Mouse (Mus musculus) liver, adult 2 months (tissue): Measurements from ENCODE around the gene Fgf5. TPM values are rescaled to one million over a fixed set of nuclear protein-coding genes. Genes with fewer than 3 reads are reported as not detected.

Experiments
- DNase-seq: peaks from one replicate; pipeline ENCODE4 v3.0.0-alpha.2; 2011; ENCODE audit warnings: low read depth, low spot score; ENCODE audit errors: extremely low read depth
- H3K27ac ChIP-seq: fragments of 200-500 bp; replicated peaks from 2 replicates; pipeline ENCODE4 v1.5.1; 2012; ENCODE audit warnings: low read depth, mild to moderate bottlenecking, control low read depth, inconsistent platforms, low read length; ENCODE audit not compliant: insufficient read depth
- H3K27me3 ChIP-seq: fragments of 200-500 bp; 2 replicates; pipeline ENCODE4 v1.6.1; 2012; ENCODE audit warnings: mild to moderate bottlenecking, moderate library complexity, low read length, inconsistent platforms; ENCODE audit not compliant: control insufficient read depth, insufficient read depth
- H3K36me3 ChIP-seq: fragments of 200-500 bp; 2 replicates; pipeline ENCODE4 v1.6.1; 2012; ENCODE audit warnings: low read length, inconsistent platforms; ENCODE audit not compliant: control insufficient read depth, insufficient read depth
- H3K4me1 ChIP-seq: fragments of 200-500 bp; 2 replicates; pipeline ENCODE4 v1.6.1; 2011; ENCODE audit warnings: low read length; ENCODE audit not compliant: control insufficient read depth, insufficient read depth
- H3K4me3 ChIP-seq: fragments of 200-500 bp; 2 replicates; pipeline ENCODE4 v1.5.1; 2011; ENCODE audit warnings: low read depth, mild to moderate bottlenecking, control low read depth, low read length, moderate library complexity; ENCODE audit not compliant: insufficient read depth
- H3K79me2 ChIP-seq: fragments of 200-500 bp; 2 replicates; pipeline ENCODE4 v1.6.1; 2012; ENCODE audit warnings: inconsistent platforms, mild to moderate bottlenecking, low read length, moderate library complexity; ENCODE audit not compliant: control insufficient read depth, insufficient read depth
- H3K9ac ChIP-seq: fragments of 200-500 bp; 2 replicates; pipeline ENCODE4 v1.6.1; 2012; ENCODE audit warnings: low read depth, mild to moderate bottlenecking, control low read depth, inconsistent platforms, low read length
- CTCF ChIP-seq: fragments of 200-500 bp; IDR thresholded peaks from 2 replicates; pipeline ENCODE4 v1.5.1; 2011; ENCODE audit warnings: low read depth, low read length, control low read depth
- POLR2A ChIP-seq: fragments of 200-500 bp; IDR thresholded peaks from 2 replicates; pipeline ENCODE4 v1.6.1; 2011; ENCODE audit warnings: low read length, control low read depth; ENCODE audit not compliant: insufficient read depth; ENCODE audit errors: extremely low read depth
- WGBS: fragments of 180-500 bp; shearing (Covaris S2); methylation state at CpG from one replicate; pipeline ENCODE4 v1.1.7; 2018; 5-methylcytosine and 5-hydroxymethylcytosine counted together
- polyA plus RNA-seq: library from polyadenylated mRNA; depleted of rRNA; stranded (reverse); fragments of >200 nt; gene quantifications from 2 replicates; pipeline ENCODE4 v1.2.3, GENCODE M21; 2012
- total RNA-seq: library from RNA; depleted of rRNA; stranded (reverse); fragments of >200 nt; gene quantifications from 2 replicates; pipeline ENCODE4 v1.2.3, GENCODE M21; 2014

The Fgf5 gene
- total and polyA plus RNA-seq, 2 experiments, result not detected

- Histone ChIP-seq H3K4me1 (no peaks in the 10 kb centered on the region), H3K27me3 (no peaks in the 10 kb centered on the region), H3K4me3 (no peak overlapping the region), H3K36me3 (no peaks in the 10 kb centered on the region), H3K79me2 (no peaks in the 10 kb centered on the region), H3K9ac (no peak overlapping the region), H3K27ac (no peak overlapping the region)
- WGBS, result 91% methylated on average over 12 of the region's 12 CpGs
- no peak for DNase-seq
- TF ChIP-seq POLR2A (no peak), CTCF (no peak)
Observed at GRCm38 (mm10) chr5:98241322-98241829, 12.6 kb upstream of the Fgf5 start.

- Histone ChIP-seq H3K79me2 (no peaks in the 10 kb centered on the region), H3K27me3 (no peaks in the 10 kb centered on the region), H3K27ac (no peak overlapping the region), H3K4me1 (no peaks in the 10 kb centered on the region), H3K9ac (no peak overlapping the region), H3K4me3 (no peak overlapping the region), H3K36me3 (no peaks in the 10 kb centered on the region)
- no peak for TF ChIP-seq CTCF
- TF ChIP-seq POLR2A, result no peak
- no peak for DNase-seq
- WGBS, result 48% methylated on average over 8 of the region's 8 CpGs
Observed at GRCm38 (mm10) chr5:98245303-98245702, 8.7 kb upstream of the Fgf5 start.

- no peaks in the 10 kb centered on the region for H3K4me1 ChIP-seq
- no peaks in the 10 kb centered on the region for H3K36me3 ChIP-seq
- WGBS, result 57% methylated on average over 4 of the region's 4 CpGs
- H3K27ac ChIP-seq, result no peak overlapping the region
- no peak overlapping the region for H3K9ac ChIP-seq
- H3K27me3 ChIP-seq, result no peaks in the 10 kb centered on the region
- DNase-seq, result no peak
- H3K4me3 ChIP-seq, result no peak overlapping the region
- TF ChIP-seq POLR2A, result no peak
- TF ChIP-seq CTCF, result no peak
- H3K79me2 ChIP-seq, result no peaks in the 10 kb centered on the region
Observed at GRCm38 (mm10) chr5:98245976-98246375, 8.0 kb upstream of the Fgf5 start.

DNA sequence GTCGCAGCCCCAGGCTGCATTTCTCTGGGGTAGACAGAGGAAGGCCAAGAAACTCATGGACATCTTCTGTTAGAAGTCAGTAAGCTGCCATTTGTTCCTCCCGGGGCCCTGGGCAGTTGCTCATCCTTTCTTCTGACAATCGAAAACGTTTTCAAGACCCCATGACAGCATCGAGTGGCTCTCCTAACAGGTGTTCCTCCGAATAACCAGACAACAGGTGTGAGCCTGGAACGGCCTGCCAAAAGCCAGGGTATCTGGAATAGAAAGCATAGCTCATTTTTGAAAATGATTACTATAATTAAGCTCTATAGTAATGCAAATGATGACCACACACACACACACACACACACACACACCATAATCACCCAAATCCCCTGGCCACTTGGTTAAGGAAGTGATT, 7.2 kb upstream of the Fgf5 start:
- no peaks in the 10 kb centered on the region for H3K79me2 ChIP-seq
- H3K4me1 ChIP-seq, result no peaks in the 10 kb centered on the region
- H3K27me3 ChIP-seq, result peaks cover 4% of the 10 kb centered on the region; the same call in 1 of the 2 replicates
- H3K27ac ChIP-seq, result no peak overlapping the region
- H3K9ac ChIP-seq, result no peak overlapping the region
- TF ChIP-seq POLR2A, result no peak
- no peak for TF ChIP-seq CTCF
- no peaks in the 10 kb centered on the region for H3K36me3 ChIP-seq
- 81% methylated on average over 7 of the region's 7 CpGs for WGBS
- DNase-seq, result no peak
- H3K4me3 ChIP-seq, result no peak overlapping the region

- Histone ChIP-seq H3K36me3 (no peaks in the 10 kb centered on the region), H3K4me3 (no peak overlapping the region), H3K4me1 (no peaks in the 10 kb centered on the region), H3K27ac (no peak overlapping the region), H3K27me3 (peaks cover 4% of the 10 kb centered on the region; the same call in 1 of the 2 replicates), H3K9ac (no peak overlapping the region), H3K79me2 (no peaks in the 10 kb centered on the region)
- WGBS, result 42% methylated on average over 2 of the region's 2 CpGs
- TF ChIP-seq CTCF, result no peak
- no peak for TF ChIP-seq POLR2A
- no peak for DNase-seq
Observed at GRCm38 (mm10) chr5:98247516-98247915, 6.5 kb upstream of the Fgf5 start.

GRCm38 (mm10) chr5:98253147-98253546, 837 bp upstream of the Fgf5 start:
- TF ChIP-seq CTCF (no peak), POLR2A (no peak)
- Histone ChIP-seq H3K36me3 (no peaks in the 10 kb centered on the region), H3K27ac (no peak overlapping the region), H3K9ac (no peak overlapping the region), H3K4me1 (no peaks in the 10 kb centered on the region), H3K27me3 (peaks cover 23% of the 10 kb centered on the region), H3K79me2 (no peaks in the 10 kb centered on the region), H3K4me3 (no peak overlapping the region)
- no peak for DNase-seq
- WGBS, result 15% methylated on average over 6 of the region's 6 CpGs
